Mouse (Mus musculus): ENCODE data around the gene Gpn3. TPM values are rescaled to one million over a fixed set of nuclear protein-coding genes. Genes with fewer than 3 reads are reported as not detected.
A peak's percentile ranks its signal among the peaks of the same experiment; 100 is the strongest.

Gpn3 gene
- polyA plus RNA-seq, 1 experiment, result 55.5 TPM

DNA sequence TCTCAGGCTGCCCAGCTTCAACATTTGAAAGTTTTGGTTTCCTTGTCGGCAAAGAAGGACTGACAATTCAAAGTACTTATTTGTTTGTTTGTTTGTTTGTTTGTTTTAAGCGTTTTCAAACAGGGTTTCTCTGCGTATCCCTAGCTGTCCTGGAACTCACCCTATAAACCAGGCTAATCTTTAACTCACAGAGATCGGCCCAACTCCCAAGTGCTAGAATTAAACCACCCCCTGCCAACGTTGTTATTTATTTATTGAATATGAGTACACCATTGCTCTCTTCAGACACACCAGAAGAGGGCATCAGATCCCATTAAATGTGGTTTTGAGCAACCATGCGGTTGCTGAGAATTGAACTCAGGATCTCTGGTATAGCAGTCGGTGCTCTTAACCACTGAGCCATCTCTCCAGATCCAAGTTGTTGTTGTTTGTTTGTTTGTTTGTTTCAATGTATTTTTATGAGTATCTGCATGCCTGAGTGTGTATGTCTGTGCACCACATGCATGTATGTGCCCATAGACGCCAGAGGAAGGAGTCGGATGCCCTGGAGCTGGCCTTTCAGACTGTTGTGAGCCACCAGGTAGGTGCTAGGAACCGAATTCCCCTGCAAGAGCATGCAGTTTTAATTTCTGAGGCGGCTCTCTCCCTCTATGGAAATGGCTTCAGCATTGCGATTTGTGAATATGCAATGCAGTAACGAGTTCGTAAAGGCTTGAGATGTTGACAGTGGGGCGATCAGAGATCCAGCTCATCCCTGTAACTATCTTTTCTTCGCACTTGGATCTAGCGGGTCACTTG is 49.8 kb downstream of the Gpn3 start, which contains the start of gene Anapc7:
Gene Anapc7 (plus strand): TSS at position 423 of the 798 bp plus-strand sequence.
- Histone ChIP-seq H3K4me1 (ENCODE audit: control insufficient read depth, insufficient read depth, insufficient read length) (peaks cover 5% of the 10 kb centered on the region; the same call in 1 of the 2 replicates), H3K27ac (ENCODE audit: insufficient read depth, low read length) (peak within 1 kb of the TSS; percentile 80), H3K4me3 (ENCODE audit: extremely low read depth, insufficient read depth, insufficient read length) (peak within 1 kb of the TSS; percentile 93), H3K27me3 (ENCODE audit: control insufficient read depth, insufficient read depth, low read length) (no peaks in the 10 kb centered on the region), H3K36me3 (ENCODE audit: control insufficient read depth, insufficient read depth, low read length) (no peaks in the 10 kb centered on the region)
- no peak for TF ChIP-seq CTCF (IDR thresholded peaks at IDR 0.05; ENCODE audit: extremely low read depth, insufficient read depth, insufficient read length, insufficient replicate concordance)
- no peak for DNase-seq (ENCODE audit: low read depth in 1 of 2, low spot score in 2 of 2)
- WGBS, result 21% methylated on average over 17 of the region's 17 CpGs

DNA sequence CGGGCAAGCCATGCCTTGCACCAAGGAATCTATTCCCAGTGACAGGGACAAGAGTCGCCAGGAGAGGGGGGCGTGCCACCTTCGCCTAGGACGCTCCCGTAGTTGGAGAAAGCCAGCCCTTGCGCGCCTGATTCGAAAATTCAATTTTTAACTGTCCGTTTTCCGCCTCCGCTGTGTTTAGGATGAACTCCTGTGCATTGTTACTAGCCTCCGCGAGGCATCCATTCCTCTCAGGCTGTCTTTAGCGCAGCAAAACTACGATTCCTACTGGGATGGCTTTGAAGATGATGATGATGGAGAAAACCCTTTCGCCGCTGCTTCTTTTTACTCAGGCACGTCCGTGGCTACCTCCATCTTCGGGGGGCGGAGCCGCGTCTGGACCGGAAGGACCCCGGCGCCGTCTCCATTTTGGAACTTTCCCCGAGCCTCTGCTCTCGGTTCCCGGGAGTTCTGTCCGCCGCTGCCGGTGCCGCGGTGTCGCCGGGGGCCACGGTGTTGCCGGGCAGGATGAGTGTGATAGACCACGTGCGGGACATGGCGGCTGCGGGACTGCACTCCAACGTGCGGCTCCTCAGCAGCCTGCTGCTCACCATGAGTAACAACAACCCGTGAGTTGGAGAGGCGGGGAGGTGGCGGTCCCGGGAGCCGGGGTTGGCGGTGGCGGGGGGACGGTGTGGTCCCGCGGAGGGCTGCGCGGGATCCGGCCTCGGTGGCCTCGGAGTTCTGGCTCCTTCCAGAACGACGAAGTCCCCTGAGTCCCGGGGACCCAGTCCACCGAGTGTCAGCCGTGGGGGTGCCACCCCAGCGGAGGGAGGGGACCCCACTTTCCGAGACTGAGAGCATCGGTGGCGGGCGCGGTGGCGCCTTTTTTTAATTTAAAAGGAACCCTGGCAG is 50.6 kb downstream of the Gpn3 start:
- TF ChIP-seq CTCF (IDR thresholded peaks at IDR 0.05; ENCODE audit: extremely low read depth, insufficient read depth, insufficient read length, insufficient replicate concordance) (peak; percentile 1; the same call in 1 of the 2 replicates), POLR2A (IDR thresholded peaks at IDR 0.05; ENCODE audit: low read depth, low read length) (0 out of 2 replicates have a peak, but pooled peaks have one; percentile 22)
- WGBS, result under 1% methylated on average over 73 of the region's 73 CpGs
- DNase-seq (ENCODE audit: low read depth in 1 of 2, low spot score in 2 of 2), result peak; percentile 71 to 82

DNA sequence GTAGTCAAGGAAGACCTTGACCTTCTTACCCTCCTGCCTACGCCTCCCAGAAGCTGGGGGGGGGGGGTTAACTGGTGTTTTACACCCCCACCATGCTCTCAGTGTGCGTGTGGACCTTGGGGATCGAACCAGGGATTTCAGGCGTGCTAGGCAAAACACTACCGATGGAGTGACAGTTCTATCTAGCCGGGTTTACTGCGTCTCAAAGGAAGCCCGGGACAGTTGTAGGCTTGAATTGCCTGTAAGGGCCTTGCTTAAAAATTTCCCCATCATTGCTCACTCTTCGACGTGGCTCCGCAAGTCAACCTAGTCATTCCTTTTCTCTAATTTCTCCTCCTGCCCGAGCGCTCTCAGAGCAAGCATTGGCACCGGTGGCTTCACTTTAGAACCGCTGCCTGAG is 51.4 kb downstream of the Gpn3 start:
- DNase-seq (ENCODE audit: low read depth in 1 of 2, low spot score in 2 of 2), result no peak
- 12% methylated on average over 15 of the region's 15 CpGs for WGBS
- Histone ChIP-seq H3K36me3 (ENCODE audit: control insufficient read depth, insufficient read depth, low read length) (peaks cover 1% of the 10 kb centered on the region; the same call in 1 of the 2 replicates), H3K4me3 (ENCODE audit: extremely low read depth, insufficient read depth, insufficient read length) (peak overlapping the region; percentile 93), H3K27me3 (ENCODE audit: control insufficient read depth, insufficient read depth, low read length) (no peaks in the 10 kb centered on the region), H3K4me1 (ENCODE audit: control insufficient read depth, insufficient read depth, insufficient read length) (peaks cover 5% of the 10 kb centered on the region; the same call in 1 of the 2 replicates), H3K27ac (ENCODE audit: insufficient read depth, low read length) (no peak overlapping the region)
- TF ChIP-seq CTCF (IDR thresholded peaks at IDR 0.05; ENCODE audit: extremely low read depth, insufficient read depth, insufficient read length, insufficient replicate concordance) (no peak), POLR2A (IDR thresholded peaks at IDR 0.05; ENCODE audit: low read depth, low read length) (no peak)

More for the DNA sequence above, 50.6 kb downstream of the Gpn3 start:
- H3K4me3 ChIP-seq (ENCODE audit: extremely low read depth, insufficient read depth, insufficient read length), result peak overlapping the region; percentile 93
- H3K4me1 ChIP-seq (ENCODE audit: control insufficient read depth, insufficient read depth, insufficient read length), result peaks cover 5% of the 10 kb centered on the region; the same call in 1 of the 2 replicates
- peak overlapping the region; percentile 80 for H3K27ac ChIP-seq (ENCODE audit: insufficient read depth, low read length)
- no peaks in the 10 kb centered on the region for H3K36me3 ChIP-seq (ENCODE audit: control insufficient read depth, insufficient read depth, low read length)
- H3K27me3 ChIP-seq (ENCODE audit: control insufficient read depth, insufficient read depth, low read length), result no peaks in the 10 kb centered on the region

DNA sequence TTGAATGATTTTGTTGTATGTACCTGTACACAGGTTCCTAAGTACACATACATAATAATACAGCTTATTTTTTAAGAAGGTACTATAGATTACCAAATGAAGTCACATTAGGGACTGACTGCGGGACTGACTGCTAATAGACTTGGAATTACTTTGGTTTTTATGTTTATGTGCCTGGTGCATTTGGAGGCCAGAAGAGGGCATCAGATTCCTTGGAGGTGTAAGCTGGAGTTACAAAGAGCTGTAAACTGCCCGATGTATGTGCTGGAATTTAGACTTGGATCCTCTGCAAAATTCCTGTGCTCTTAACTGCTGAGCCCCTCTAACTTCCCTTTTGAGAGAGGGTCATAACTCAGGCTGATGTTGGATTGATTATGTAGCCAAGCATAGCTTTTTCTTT is 53.9 kb downstream of the Gpn3 start:
- WGBS, result 90% methylated on average over 2 of the region's 2 CpGs
- no peak for DNase-seq (ENCODE audit: low read depth in 1 of 2, low spot score in 2 of 2)
- TF ChIP-seq CTCF (IDR thresholded peaks at IDR 0.05; ENCODE audit: extremely low read depth, insufficient read depth, insufficient read length, insufficient replicate concordance) (no peak), POLR2A (IDR thresholded peaks at IDR 0.05; ENCODE audit: low read depth, low read length) (no peak)
- peaks cover 5% of the 10 kb centered on the region; the same call in 1 of the 2 replicates for H3K4me1 ChIP-seq (ENCODE audit: control insufficient read depth, insufficient read depth, insufficient read length)
- no peak overlapping the region for H3K27ac ChIP-seq (ENCODE audit: insufficient read depth, low read length)
- no peak overlapping the region for H3K4me3 ChIP-seq (ENCODE audit: extremely low read depth, insufficient read depth, insufficient read length)
- no peaks in the 10 kb centered on the region for H3K27me3 ChIP-seq (ENCODE audit: control insufficient read depth, insufficient read depth, low read length)
- H3K36me3 ChIP-seq (ENCODE audit: control insufficient read depth, insufficient read depth, low read length), result peaks cover 13% of the 10 kb centered on the region

DNA sequence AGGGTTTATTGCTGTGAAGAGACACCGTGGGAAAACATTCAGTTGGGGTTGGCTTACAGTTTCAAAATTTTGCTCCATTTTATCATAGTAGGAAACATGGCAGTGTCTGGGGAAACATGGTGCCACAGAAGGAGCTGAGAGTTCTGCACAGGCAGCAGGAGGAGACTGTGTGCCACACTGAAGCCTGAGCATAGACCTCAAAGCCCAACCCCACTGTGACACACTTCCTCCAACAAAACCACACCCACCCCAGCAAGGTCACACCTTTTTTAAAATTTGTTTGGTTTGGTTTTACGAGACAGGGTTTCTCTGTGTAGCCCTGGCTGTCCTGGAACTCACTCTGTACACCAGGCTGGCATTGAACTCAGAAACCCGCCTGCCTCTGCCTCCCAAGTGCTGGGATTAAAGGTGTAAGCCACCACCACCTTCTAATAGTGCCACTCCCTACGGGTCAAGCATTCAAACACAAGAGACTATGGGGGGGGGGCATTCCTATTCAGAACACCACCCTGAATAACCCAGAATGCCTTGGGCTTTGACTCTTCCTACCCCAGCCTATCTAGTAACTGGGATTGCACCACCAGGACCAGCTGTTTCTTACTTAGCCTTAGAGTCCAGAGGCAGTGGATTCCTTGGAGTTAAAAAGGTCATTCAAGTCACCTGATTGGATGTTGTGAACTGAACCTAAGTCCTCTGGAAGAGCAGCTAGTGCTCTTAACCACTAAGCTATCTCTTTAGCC is 58.5 kb downstream of the Gpn3 start:
- Histone ChIP-seq H3K4me3 (ENCODE audit: extremely low read depth, insufficient read depth, insufficient read length) (no peak overlapping the region), H3K27ac (ENCODE audit: insufficient read depth, low read length) (no peak overlapping the region), H3K4me1 (ENCODE audit: control insufficient read depth, insufficient read depth, insufficient read length) (no peaks in the 10 kb centered on the region), H3K27me3 (ENCODE audit: control insufficient read depth, insufficient read depth, low read length) (no peaks in the 10 kb centered on the region), H3K36me3 (ENCODE audit: control insufficient read depth, insufficient read depth, low read length) (peaks cover 41% of the 10 kb centered on the region)
- DNase-seq (ENCODE audit: low read depth in 1 of 2, low spot score in 2 of 2), result no peak
- 89% methylated on average over 4 of the region's 4 CpGs for WGBS
- TF ChIP-seq CTCF (IDR thresholded peaks at IDR 0.05; ENCODE audit: extremely low read depth, insufficient read depth, insufficient read length, insufficient replicate concordance) (no peak), POLR2A (IDR thresholded peaks at IDR 0.05; ENCODE audit: low read depth, low read length) (no peak)

DNA sequence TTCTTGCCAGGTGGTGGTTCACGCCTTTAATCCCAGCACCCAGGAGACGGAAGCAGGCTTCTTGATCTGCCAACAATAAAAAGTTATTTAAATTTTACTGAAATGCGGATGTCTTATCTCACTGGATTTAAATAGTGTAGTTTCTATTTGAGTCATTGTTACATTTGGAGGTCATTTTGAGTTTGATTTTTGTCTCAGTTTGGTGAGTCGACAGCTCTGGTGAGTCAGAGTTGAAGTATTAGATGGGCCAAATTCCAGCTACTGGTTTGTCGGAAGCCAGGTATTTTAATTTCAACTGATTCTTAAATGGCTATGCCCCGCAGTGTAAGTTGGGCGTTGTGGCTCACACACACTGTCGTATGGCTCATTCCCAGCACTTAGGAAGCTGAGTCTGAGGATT is 59.5 kb downstream of the Gpn3 start:
- Histone ChIP-seq H3K27ac (ENCODE audit: insufficient read depth, low read length) (no peak overlapping the region), H3K27me3 (ENCODE audit: control insufficient read depth, insufficient read depth, low read length) (no peaks in the 10 kb centered on the region), H3K36me3 (ENCODE audit: control insufficient read depth, insufficient read depth, low read length) (peaks cover 47% of the 10 kb centered on the region), H3K4me1 (ENCODE audit: control insufficient read depth, insufficient read depth, insufficient read length) (no peaks in the 10 kb centered on the region), H3K4me3 (ENCODE audit: extremely low read depth, insufficient read depth, insufficient read length) (no peak overlapping the region)
- no peak for DNase-seq (ENCODE audit: low read depth in 1 of 2, low spot score in 2 of 2)
- no peak for TF ChIP-seq POLR2A (IDR thresholded peaks at IDR 0.05; ENCODE audit: low read depth, low read length)
- no peak for TF ChIP-seq CTCF (IDR thresholded peaks at IDR 0.05; ENCODE audit: extremely low read depth, insufficient read depth, insufficient read length, insufficient replicate concordance)
- 92% methylated on average over 8 of the region's 8 CpGs for WGBS

Other genes with a start within 250 kb of the Gpn3 start
- gene Ccdc63, start 231.1 kb upstream of the Gpn3 start, polyA plus RNA-seq (2012; rRNA removed), result 0.12 and 0.16 TPM in 2 replicates
- gene Ppp1cc, start 213.6 kb upstream of the Gpn3 start, polyA plus RNA-seq (2012; rRNA removed), result 73.9 and 90.0 TPM in 2 replicates
- 174 and 200 TPM in 2 replicates for gene Hvcn1, start 165.1 kb upstream of the Gpn3 start, polyA plus RNA-seq (2012; rRNA removed)
- 22.1 and 25.3 TPM in 2 replicates for gene Tctn1, start 107.4 kb upstream of the Gpn3 start, polyA plus RNA-seq (2012; rRNA removed)
- gene Pptc7, start 87.5 kb upstream of the Gpn3 start, polyA plus RNA-seq (2012; rRNA removed), result 18.8 and 24.5 TPM in 2 replicates
- 3.8 and 4.5 TPM in 2 replicates for gene Rad9b, start 17.6 kb upstream of the Gpn3 start, polyA plus RNA-seq (2012; rRNA removed)
- gene Vps29, start 17.5 kb upstream of the Gpn3 start, polyA plus RNA-seq (2012; rRNA removed), result 19.5 and 21.9 TPM in 2 replicates
- gene Fam216a, start 488 bp downstream of the Gpn3 start, polyA plus RNA-seq (2012; rRNA removed), result 7.4 and 10.0 TPM in 2 replicates
- gene Arpc3, start 20.0 kb downstream of the Gpn3 start, polyA plus RNA-seq (2012; rRNA removed), result 134 and 154 TPM in 2 replicates
- gene Anapc7, start 49.8 kb downstream of the Gpn3 start, polyA plus RNA-seq (2012; rRNA removed), result 18.0 and 21.2 TPM in 2 replicates
- 23.7 and 31.5 TPM in 2 replicates for gene Atp2a2, start 130.3 kb downstream of the Gpn3 start, polyA plus RNA-seq (2012; rRNA removed)
- gene Ift81, start 242.6 kb downstream of the Gpn3 start, polyA plus RNA-seq (2012; rRNA removed), result 0.22 and 0.34 TPM in 2 replicates

Measured in spleen, adult 2 months (tissue).